Mouse (Mus musculus): ENCODE measurements around the gene Cd59b.
"Not testable (repeated sequence)": the region's sequence is repeated elsewhere in the genome, so short reads cannot be mapped to it uniquely, and the experiment has no call there.

Cd59b gene

DNA sequence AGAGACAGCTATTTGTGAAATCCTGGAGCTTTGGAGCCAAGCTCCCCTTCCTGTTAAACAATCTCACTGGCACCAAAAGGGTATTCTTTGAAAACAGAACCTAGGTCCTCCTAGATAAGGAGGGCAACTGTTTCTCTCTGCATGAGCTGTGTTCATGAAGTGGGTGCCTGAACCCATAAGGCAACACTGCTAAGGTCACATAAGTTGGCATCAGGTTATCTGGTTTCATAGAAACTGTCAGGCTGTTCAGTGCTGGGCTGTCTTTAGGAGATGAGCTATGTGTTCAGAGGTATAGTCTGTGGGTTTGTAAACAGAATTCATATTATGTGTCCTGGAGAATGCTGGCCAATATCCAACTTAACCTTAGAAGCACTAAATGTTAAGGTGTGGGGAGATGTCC lies 47.5 kb downstream of the Cd59b start:
- DNase-seq (ENCODE audit: low read depth, low spot score) = not testable (repeated sequence)

DNA sequence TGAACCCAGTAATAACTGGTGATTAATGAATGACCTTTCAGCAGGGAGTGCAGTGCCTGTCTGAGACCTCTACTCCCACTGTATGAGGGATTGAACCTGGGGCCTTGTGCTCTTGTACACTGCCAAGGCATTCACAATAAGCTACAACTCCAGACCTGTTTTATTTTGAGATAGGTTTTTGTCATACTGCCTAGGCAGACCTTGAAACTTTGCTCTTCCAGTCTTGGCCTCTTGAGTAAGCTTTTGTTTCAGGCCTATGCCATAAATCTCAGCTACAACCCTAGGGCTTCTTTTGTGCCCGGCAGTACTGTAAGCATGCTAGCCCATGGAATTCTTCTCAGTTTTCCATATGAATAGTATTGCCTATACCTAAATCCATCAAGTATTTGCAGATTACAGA lies 49.4 kb downstream of the Cd59b start:
- DNase-seq (ENCODE audit: low read depth, low spot score) = no peak

DNA sequence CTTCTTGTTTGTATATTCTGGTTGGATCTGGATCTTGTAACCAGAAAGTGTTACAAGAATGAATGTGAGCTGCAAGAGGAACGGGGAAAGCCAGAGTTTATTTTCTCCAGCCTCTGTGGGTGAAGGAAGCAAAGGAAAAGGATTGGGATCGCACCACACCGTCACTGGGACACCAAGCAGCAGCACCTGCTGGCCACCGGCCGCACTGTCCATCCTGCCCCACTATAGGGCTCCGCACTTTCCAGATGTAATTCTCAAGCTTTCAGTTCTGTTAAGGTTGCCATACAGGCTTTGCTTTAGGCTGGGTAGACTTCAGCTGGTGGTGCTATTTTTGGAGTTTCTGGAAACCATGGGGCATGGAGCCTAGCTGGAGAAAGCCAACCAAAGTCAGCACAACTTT lies 50.7 kb downstream of the Cd59b start:
- no peak for DNase-seq (ENCODE audit: low read depth, low spot score)

DNA sequence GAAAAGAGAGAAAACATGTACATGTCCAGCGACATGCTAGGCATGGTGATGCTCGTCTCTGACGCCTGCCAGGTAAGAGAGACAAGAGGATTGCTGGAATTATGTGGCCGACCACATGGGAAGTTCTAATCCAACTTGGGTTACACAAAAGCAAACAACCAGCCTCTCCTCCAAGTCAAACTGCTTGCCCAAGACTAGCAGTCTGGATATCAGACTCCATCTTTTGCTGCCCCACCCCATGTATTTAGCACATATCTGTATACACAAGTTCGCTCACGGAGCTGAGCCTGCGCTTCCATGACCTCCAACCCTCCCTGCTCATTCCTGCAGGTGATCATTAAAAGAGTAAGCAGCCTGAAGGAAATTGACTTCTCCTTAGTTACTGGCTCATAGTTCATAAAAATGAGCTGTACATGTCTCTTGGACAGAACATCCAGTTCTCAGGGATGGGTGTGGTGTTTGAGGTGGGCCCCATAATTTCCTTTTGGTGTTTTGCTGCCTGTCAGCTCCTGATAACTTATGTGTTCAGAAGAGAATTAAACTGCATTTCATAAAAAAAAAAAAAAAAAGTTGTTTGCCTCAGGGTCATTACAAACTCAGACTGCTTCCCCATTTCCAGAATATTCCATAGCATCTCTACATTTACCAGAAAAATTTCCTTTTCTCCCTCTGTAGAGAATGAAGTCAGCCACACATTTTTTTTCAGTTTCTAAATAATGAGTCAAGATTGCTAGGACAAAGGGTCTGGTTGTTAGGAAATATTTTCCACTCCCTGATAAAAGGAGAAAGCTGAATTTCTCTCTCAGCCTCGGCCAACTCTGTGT lies 52.2 kb downstream of the Cd59b start:
- DNase-seq (ENCODE audit: low read depth, low spot score) = no peak

DNA sequence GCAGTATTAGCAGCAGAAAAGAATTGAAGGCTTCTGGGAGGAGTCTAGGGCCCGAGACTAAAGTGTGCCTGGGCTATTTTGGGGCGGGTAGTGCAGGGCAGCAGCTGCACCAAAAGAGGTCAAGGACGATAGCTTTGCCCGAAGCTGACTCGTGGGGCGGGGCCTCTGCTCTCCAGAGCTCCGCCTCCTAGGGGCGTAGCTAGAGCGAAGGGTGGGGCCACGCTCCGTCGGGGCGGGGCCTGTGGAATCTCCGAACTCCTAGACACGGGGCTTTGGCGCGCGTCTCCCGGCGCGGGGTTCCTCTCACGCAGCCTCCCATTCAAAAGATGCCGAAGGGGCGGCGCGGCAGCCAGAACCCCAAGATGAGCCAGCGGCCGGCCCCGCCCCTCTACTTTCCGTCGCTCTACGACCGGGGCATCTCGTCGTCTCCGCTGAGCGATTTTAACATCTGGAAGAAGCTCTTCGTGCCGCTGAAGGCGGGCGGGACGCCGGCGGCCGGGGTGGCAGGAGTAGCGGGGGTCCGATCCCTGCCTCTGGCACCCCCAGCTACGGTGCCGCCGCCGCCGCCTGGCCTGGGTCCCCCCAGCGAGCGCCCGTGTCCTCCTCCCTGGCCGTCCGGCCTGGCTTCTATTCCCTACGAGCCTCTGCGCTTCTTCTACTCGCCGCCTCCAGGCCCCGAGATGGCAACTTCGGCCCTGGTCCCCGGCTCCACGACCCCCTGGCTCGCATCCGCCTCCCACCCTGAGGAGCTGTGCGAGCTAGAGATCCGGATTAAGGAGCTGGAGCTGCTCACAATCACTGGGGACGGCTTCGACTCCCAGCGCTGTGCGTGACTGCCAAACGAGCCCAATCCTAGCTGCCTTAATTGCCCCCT lies 53.1 kb downstream of the Cd59b start, which contains the start of gene A930018P22Rik:
Gene A930018P22Rik, plus strand, starts transcription at position 265 of the 874 bp plus-strand sequence.
- DNase-seq (ENCODE audit: low read depth, low spot score) = peak; percentile 89

DNA sequence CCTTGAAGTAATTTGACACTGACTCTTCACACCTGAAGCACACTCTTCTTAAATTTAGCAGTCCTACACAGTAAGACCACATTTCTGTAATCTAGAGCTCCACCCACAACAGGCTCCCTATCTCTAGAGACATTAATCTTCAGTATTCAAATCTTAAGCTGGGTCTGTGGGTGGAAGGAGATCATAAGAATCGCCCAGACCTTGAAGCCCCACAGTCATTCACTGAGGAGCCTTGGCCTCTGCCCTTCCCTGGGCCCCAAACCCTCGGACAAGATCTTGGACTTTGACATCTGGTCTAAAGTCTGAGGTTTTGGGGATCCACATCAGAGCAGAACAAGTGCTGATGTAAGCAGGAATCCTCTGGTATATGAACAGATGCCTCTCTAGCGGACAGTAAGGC lies 53.9 kb downstream of the Cd59b start:
- DNase-seq (ENCODE audit: low read depth, low spot score) = no peak

DNA sequence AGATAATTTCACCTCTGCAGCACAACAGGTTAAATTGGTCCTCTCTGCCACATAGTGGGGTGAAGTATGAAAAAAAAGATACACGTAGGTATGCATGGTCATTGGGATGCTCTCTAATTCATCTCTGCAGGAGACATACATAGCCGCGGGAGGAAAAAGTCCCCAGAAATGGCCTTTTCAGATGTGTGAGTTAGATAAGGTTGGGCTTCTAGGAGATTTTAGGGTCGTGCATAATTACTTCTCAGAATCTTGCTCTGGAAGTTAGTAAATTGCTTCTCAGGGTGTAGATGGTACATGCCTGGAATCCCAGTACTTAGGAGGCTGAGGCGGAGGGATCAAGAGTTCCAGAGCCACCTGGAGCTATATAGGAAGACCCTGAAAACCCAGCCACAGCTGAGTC lies 54.4 kb downstream of the Cd59b start:
- DNase-seq (ENCODE audit: low read depth, low spot score) = no peak

DNA sequence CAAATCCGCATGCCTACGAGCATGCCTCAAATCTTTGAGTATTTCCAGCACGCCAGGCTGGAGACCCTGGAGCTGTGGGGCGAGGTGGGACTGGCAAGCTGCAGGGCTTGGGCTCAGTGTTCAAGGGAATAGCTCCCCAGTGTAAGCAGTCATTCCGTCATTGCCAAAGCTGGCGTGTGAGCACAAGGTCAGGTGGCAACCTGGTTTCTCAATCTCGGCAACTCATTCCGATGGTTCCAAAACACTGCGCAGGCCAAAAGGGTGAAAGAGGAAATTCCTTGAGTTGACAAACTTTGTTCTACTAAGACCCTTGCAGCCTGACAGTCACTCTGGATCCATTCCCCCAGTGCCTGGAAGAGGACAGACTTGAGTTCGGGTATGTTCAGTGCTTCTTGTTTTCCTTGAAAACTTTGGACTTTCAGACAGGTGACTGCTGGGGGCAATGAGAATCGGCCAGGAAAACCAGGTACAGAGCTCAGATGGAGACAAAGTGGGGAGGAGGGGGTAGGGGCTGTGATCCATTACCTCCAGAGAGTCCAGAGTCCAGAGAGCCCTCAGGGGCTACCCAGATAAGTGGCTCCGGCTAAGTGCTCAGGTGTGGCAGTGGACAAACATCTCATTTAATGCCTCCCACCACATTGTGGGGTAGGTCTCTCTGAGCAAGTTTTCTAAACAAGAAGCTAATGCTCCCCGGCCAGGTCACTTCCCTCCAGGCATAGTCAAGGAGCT lies 59.3 kb downstream of the Cd59b start:
- DNase-seq (ENCODE audit: low read depth, low spot score) = no peak

DNA sequence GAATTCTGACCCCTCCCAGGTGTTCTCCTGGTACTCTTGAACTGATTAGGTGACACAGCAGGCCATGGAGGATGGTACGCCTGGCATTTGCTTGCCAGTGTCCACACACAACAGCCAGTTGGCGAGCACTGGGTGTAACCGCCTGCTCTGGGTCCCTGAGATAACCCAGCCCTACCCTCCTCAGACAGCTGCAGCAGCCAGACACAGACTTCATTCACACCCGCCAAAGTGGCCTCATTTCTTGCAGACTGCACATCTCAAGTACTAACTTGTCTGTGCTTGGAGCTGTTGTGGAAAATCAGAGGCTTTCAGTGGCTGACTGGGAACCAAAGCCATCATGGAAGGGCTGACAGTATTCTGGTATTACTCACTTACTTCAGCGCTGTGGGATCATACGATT lies 60.5 kb downstream of the Cd59b start:
- no peak for DNase-seq (ENCODE audit: low read depth, low spot score)

DNA sequence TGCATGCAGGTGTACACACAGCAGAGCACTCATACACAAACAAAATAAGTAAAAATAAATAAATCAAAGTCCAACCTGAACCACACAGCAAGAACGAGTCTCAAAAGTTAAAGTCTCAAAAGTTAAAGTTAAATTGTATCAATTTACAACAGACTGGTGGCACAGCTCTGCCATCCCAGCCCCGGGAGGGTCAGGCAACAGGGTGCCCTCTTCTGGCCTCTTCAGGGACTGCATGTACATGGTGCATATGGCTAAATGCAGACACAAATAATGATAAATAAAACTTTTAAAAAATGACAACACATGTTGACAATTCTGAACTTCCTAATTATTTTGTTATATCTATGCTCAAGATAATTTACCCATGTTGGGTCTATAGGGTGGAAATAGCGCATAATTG lies 61.3 kb downstream of the Cd59b start:
- no peak for DNase-seq (ENCODE audit: low read depth, low spot score)

DNA sequence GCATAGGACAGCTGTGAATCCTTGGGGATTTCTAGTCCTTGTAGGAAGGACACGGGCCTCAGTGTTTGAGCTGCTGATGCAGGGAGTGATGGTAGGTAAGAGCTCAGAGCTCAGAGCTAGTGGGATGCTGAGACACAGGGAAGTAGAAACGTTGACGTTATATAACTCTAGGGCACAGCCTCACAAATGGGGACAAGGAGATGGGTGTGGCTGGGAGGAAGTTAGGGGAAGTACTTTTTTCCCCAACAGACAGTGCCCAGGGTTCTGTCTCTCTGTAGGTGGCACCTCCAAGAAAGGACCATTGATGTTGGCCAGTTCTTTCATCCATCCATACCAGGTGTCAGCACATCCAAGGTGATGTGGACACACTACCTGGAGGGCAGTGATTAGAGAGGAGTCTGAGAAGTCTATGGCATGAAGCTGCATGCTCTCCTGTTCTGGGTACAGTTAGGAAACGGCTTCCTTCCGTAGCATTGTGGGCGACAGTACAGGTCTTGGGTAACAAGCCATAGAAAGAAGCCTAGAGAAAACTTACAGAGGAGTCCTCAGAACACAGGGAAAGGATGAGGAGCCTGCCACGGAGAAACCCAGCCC lies 62.7 kb downstream of the Cd59b start:
- no peak for DNase-seq (ENCODE audit: low read depth, low spot score)

DNA sequence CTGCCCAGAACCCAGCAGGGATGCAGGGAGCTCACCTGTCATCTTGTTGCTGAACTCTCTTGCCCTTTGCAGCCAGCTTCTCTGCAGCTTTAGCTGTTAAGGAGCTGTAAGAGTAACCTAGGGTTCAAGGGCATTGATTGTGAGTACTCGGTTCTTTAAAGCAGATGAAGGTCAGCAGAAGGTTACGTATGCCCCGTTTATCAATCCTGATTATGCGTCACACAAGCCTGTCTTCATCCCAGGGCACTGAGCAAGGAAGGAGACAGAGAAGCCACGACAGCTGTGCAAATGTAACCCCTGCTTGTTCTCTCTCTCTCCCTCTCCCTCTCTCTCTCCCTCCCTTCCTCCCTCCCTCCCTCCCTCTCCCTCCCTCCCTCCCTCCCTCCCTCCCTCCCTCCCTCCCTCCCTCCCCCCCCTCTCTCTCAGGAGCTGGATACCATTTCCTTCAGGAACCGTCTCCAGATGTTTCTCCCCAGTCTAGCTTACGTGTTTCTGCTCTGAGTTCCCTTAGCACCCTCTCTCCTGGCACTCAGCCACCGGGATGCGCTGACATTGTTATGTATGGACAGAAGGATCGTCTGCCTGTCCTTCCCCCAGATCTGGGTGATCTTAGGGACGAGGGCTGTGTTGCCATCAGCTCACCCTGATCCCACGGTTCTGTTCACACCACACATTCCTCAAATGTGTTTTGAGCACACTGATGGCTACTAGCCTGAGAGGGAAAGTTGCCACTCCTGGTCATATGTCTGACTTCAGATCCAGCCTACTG lies 63.6 kb downstream of the Cd59b start:
- no peak for DNase-seq (ENCODE audit: low read depth, low spot score)

DNA sequence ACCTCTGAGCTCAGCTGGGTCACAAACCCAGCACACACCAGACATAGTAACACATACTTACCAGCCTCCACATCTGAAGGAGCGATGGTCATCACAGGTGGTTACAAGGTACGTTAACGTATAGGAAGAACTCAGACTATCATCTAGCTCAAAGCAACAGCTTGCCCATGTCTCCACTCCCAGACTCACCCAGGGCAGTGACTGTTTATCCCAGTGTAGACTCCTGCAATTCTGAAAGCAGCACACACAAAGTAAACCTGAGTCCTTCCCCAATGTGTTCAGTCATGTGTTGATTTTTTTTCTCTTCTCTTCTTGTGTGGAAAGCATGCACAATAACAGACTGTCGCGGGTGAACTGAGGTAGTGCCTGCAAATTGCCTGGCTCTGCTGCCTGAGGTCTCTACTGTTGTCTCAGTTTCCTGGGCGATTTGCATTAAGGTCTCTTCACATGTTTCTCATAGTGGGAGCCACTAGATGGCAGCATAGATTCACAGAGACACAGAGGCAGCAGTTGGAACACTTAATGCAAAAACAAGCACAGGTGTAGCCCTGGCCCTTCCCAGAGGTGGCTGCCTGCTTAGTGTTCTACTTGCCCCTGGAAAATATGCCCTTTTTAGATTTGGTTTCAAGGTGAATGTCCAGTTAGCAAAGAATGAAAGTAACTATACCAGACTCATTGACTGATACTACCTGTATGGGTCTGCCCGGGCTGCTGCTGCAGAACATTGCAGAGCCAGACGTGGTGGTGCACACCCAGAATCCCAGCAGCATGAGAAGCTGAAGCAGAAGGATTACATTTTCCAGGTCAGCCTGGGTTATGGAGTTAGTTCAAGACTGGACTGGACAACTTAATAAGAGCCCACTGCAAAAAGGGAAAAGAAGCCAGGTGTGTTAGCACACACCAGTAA lies 64.8 kb downstream of the Cd59b start:
- DNase-seq (ENCODE audit: low read depth, low spot score) = peak; percentile 81

DNA sequence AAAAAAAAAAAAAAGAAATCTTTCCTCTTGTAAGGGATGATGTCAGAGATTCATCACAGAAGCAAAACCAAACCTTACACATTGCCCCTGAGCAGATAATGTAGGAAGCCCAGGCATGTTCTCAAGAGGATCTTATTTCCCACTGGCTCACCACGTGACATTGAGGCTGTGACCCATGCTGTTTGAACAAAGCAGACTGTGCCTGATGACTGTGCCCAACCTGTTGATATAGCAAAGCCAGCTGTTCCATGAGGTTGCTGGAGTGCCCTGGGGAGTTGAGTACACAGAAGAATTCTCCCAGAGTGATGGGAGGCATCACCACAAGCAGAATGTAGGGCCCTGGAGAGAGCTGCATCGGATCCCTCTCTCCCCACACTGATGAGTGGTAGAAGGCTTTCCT lies 66.3 kb downstream of the Cd59b start:
- DNase-seq (ENCODE audit: low read depth, low spot score) = no peak

All from embryo, embryonic 11.5 days (tissue).